Mouse (Mus musculus) thymus, adult 2 months (tissue): ENCODE measurements at regions not wholly inside any gene's neighbourhood (a gene's known extent, or its start where the extent isn't known, plus 50 kb on each side); places are given as distances from the start of the nearest gene placed in this dataset.
"Not testable (repeated sequence)": the region's sequence is repeated elsewhere in the genome, so short reads cannot be mapped to it uniquely, and the experiment has no call there.

ENCODE experiments used
- CTCF ChIP-seq: fragments of 200-500 bp; IDR thresholded peaks from 2 replicates; pipeline ENCODE4 v1.5.1; 2012; ENCODE audit warnings: mild to moderate bottlenecking, control low read depth, low read length, moderate library complexity, borderline replicate concordance; ENCODE audit not compliant: control insufficient read depth, poor library complexity, insufficient read depth; ENCODE audit errors: extremely low read depth
- POLR2A ChIP-seq: fragments of 200-500 bp; IDR thresholded peaks from 2 replicates; pipeline ENCODE4 v1.6.1; 2012; ENCODE audit warnings: mild to moderate bottlenecking, low read length, control low read depth, moderate library complexity; ENCODE audit not compliant: control insufficient read depth, poor library complexity, insufficient read depth; ENCODE audit errors: extremely low read depth

DNA sequence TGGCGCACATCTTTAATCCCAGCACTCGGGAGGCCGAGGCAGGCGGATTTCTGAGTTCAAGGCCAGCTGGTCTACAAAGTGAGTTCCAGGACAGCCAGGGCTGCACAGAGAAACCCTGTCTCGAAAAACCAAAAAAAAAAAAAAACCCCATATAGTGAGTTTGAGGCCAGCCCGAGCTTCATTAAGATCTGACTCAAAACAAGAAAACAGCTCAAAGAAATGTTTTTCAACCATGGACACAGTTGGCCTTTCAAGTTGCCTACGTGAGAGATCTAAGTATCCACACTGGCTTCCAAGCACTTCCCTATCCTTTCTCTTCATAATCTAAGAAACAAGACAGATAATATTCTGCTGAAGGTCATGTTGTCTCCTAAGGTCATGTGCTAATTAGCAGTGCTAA, 119.1 kb upstream of the Sox5 start:
- TF ChIP-seq POLR2A, CTCF: not testable (repeated sequence)
